Mouse (Mus musculus) cerebellum, adult 8-10 months (tissue): ENCODE data around the gene 4930447C04Rik.

Experiments used
- DNase-seq: peaks from one replicate; pipeline ENCODE4 v3.0.0; 2022

4930447C04Rik gene

GRCm38 (mm10) chr12:72835518-72836015 is 105.0 kb downstream of the 4930447C04Rik start:
- no peak for DNase-seq

GRCm38 (mm10) chr12:72834773-72835517 is 105.6 kb downstream of the 4930447C04Rik start:
- no peak for DNase-seq

- peak; percentile 49 for DNase-seq
These were observed 108.7 kb downstream of the 4930447C04Rik start for GRCm38 (mm10) chr12:72831711-72832432.
